Mouse (Mus musculus) layer of hippocampus, postnatal 36 days (tissue): ENCODE measurements around the gene Mdm4. TPM values are rescaled to one million over a fixed set of nuclear protein-coding genes. Genes with fewer than 3 reads are reported as not detected.

Source experiments
- DNase-seq, 2 experiments: peaks; one replicate each; pipeline ENCODE4 v3.0.0; 2022
- total RNA-seq, 2 experiments: library from RNA; stranded (reverse); gene quantifications; 2 replicates each; pipeline ENCODE4 v1.2.3; 2021

Gene Mdm4
- 100 to 1,000 TPM in 1 of 2 experiments, 10 to 100 TPM in 1; 86.0 to 101 TPM for total RNA-seq

GRCm38 (mm10) chr1:133030461-133030860 lies at the start of gene Mdm4:
Mdm4 (minus strand) TSS chr1:133030561.
- DNase-seq: no peak

- DNase-seq: no peak
These were observed 49.8 kb upstream of the Mdm4 start for GRCm38 (mm10) chr1:133080079-133080561.

GRCm38 (mm10) chr1:133079509-133079908 lies 49.1 kb upstream of the Mdm4 start:
- DNase-seq: no peak

GRCm38 (mm10) chr1:133078338-133078727 lies 48.0 kb upstream of the Mdm4 start:
- no peak for DNase-seq

DNA sequence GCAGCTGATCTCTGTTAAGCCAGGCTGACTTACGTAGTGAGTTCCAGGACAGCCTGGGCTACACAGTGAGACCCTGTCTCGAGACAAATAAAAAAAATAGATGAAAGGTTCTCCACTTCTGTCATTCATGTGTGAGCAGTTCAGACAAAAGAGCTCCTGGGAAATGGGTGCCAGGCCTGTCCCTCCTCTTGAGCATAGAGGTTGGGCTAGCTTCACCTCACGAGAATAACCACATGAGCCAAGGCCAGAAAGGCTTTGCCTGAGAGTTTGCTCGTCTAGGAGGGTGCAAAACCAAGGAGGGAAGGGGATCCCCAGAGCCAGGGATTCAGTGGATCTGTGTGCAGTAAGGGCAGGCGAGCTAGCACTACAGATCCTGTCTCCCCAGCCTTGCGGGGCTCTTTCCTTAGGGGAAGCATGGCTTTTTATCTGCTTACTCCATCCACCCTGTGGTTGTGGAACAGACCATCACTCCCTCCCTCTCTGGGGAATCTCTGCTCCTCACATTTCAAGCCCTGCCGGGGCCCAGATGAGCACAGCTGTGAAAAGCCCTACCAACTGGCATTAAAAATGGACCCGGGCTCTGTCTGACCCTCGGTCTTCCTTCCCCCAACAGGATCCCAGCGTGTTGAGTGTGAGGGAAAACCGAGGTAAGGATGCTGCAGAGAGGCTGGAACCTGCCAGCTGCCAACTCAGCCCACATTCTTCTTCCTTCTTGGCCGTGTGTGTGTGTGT lies 47.4 kb upstream of the Mdm4 start:
- DNase-seq: no peak

GRCm38 (mm10) chr1:133076681-133077514 lies 46.5 kb upstream of the Mdm4 start:
- no peak for DNase-seq

DNA sequence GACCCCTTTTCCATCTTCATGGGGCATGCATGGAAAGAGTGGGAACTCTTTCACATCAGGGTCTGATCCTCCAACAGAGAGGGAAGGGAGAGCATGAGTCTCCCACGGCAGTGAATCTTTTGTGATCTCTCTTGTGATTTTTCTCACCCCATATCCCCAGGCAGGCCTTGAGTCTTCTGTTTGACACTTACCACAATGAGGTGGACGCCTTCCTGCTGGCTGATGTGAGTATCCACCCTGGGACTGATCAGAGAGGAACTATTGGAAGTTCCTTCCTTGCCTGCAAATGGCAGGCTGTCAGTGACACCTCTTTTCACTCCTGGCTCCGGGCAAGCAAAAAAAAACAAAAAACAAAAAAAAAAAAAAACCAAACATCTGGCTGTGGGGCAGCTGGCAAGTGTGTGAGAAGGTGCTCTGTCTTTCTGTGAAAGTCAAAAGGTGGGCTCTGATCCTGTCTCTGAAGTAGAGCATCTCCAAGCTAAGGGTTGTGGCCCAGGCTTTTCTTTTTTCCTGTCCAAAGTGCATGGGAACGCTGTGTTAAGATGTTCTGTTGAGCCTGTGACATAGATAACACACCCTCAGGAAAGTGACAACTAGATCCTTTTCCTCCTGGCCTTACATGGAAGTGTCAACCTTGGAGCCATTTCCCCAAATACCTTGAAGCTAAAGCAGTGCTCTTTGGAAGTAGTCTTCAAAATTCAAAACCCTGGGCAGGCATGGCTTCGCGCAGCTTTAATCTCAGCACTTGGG lies 45.5 kb upstream of the Mdm4 start:
- no peak for DNase-seq

DNA sequence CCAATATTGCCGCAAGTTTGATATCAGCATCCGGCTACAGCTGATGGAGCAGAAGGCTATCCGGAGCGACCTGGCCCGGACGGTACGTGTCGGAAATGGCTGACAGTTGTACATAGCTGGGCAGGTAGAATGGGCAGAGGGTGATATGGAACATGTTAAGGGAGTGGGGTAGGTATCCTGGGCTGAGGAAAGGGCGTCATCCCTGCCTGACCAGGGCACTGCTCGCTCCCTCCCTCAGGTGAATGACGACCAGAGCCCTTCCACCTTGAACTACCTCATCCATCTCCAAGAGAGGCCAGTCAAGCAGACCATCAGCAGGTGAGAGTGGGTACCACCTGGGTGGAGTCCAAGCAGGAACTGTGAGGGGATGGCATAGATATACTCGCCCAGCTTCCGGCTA lies 44.2 kb upstream of the Mdm4 start:
- DNase-seq: no peak

DNA sequence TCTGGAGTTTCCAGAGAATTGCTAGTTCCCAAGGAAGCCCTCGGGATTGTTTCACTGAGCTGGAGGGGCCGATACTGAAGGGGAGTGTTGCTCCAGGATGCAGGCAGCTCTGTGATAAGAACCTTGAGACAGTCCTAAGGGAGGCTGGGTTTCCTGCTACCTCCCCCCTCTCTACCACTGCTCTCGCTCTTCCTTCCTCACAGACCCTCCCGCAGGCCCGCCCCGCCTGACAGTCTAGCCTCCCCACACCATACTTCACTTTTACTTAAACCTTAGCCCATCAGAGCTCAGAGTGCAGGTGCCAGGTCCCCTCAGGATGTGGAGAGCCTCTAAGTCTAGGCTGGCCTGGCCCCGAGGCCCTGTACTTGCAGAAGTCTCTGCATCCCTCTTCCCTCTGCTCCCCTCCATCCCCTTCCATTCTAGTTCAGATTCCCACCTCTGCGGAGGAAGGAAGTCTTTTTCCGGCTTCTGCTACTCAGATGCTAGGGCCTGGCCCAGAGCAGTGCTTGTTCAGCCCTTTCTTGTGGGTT lies 43.0 kb upstream of the Mdm4 start:
- no peak for DNase-seq

DNA sequence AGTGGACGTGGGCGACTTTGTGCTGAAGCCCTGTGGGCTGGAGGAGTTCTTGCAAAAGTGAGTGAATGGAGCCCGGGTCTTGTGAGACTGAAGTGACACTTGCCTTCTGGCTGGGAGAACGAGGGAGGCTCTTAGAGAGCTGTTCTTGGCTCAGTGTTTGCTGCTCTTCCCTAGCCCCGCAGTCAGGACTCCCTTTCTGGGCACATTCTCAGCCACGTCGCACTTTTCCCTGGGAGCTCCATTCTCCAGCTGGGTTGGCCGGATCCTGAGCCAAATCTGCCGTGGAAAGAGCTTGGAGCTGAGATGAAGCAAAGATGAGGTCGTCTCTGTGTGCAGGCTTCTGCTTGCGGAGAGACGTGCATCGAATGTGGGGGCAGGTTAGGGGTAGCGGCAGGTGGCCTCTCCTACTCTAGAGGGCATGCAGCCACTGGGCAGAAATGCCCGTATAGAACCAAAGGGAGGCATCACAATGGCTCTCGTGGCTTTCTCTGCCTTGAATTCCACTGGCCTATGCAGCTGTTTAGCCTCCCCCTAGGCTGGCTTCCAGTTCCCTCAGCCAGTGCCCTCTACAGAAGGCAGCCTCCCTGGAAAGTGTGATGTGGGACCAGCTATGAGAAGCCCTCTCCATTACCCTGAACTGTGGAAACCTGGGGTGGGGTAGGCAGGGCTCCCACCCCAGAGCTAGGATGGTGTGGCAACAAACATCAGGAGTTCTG lies 41.5 kb upstream of the Mdm4 start:
- peak; percentile 41 to 43 for DNase-seq

DNA sequence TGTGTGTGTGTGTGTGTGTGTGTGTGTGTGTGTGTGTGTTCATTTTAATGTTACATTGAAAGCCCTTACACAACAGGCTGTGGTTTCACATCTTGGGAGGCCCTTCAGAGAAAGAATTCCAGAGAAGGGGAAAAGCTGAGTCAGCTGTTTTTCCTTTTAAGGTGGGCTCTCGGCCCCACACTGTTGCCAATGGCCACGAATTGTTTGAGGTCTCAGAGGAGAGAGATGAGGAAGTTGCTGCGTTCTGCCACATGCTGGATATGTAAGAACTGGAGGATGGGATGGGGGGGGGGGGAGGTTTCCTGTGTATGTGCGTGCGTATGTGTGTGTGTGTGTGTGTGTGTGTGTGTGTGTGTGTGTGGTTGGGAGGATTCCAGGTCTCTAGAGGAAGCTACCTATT lies 39.8 kb upstream of the Mdm4 start:
- no peak for DNase-seq

DNA sequence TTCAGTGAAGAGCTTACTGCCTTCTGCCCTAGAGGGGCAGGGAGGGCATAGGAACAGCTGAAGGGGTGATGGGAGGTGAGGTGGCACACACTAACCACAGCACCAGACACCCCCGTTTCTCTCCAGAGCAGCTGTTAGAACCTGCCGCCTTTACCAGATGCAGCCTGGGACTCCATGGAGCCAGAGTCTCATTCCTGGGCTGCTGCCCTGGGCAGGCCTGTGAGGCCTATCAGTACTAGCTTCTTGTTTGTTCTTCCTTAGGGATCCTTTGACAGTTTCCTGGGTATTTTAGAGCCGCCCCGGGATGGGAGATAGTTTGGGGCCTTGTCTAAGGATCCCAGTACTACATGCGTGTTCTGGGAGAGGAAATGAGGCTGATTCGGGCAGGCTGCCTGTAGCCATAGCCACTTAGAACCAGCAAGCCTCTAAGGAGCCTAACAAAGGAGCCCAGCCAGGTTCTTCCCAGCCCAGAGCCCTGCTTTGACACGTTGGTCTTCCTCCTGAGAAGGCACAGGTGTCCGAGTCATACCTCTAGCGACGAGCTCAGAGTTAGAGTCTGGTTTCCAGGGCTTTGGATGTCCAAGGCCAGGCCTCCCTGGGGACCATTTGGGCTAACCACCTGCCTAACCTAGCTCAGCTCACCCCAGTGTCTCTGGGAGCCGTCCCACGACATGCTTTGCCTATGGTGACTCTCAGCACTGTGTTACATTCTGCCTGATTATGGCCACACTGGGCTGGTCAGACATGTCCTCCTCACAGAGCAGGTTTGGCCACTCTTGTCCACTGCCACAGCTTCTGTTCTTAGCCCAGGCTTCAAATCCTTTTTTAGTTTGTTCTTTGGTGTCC lies 39.1 kb upstream of the Mdm4 start:
- no peak for DNase-seq

GRCm38 (mm10) chr1:133068669-133069274 lies 38.4 kb upstream of the Mdm4 start:
- DNase-seq: peak; percentile 53 to 60

GRCm38 (mm10) chr1:133068268-133068667 lies 37.9 kb upstream of the Mdm4 start:
- no peak for DNase-seq

DNA sequence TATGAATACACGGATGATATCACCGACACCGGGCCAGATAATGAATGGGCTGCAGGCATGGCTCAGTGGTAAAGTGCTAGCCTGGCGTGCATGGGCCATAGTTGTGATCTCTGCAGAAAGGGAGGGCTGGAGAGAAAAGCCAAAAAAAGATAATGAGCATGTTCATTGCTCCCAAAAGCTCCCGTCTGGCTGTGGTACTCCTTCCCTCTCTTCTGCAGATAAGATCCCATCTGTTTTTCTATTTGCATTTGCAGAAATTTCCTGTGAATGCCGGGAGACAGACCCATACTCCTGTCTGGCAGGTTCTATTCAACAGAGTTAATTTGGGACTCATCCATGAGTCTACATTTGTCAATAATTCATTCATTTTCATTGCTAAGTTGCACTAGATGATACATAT lies 32.8 kb upstream of the Mdm4 start:
- DNase-seq: no peak

GRCm38 (mm10) chr1:133060681-133061080 lies 30.3 kb upstream of the Mdm4 start:
- DNase-seq: no peak

GRCm38 (mm10) chr1:133059592-133059991 lies 29.2 kb upstream of the Mdm4 start:
- DNase-seq: no peak

DNA sequence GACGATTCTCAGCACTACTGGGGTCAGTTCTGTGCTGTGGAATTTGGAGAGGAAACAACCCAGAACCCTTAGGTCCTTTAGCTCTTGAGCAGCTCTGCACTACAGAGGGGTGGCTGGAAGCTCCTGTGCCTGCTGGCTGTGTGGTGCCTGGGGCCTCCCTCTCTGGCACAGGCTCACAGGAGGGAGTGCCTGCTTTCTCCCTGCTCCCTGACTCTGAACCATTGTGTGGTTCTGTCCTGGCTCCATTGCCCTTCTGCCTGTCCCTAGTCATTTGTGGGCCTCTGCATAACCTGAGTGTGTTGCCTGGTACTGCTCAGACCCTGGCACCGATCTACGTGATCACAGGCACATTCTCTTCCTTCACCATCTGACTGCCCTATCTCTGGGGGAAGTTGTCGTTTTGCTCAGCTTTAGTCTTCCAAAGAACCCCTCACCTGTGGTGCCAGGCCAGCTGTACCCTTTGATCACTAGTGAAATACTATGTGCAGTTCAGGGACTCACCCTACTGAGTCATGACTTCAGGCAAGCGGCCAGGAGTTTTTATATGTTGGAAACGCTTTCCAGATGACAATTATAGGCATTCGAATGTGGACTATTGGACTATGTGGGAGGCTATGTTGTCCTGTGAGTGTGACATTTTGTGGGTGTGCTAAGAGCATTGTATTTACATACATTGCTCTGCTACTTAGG lies 27.1 kb upstream of the Mdm4 start:
- DNase-seq: no peak

DNA sequence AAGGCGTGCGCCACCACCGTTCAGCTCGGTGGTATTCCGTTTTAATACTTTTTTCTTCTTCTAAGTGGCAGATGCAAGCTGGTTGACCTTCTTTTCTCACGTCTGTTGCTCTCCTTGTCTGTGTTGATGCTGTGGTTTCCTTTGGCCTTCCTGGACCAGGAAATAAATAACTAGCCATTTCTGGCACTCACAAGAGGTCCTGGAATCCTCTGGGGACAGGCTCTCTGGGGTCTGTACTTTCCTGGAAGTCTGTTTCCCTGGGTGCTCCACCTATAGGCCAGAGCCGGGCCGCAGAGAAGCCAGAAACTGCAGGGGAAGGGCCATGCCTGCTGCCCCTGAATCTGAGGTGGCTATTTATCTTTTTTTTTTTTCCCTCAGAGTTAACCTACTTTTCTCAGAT lies 24.0 kb upstream of the Mdm4 start:
- no peak for DNase-seq

- DNase-seq: no peak
These were observed 22.7 kb upstream of the Mdm4 start for GRCm38 (mm10) chr1:133053034-133053433.
